Mouse (Mus musculus) liver, postnatal 0 days (tissue): ENCODE results near the gene Tmc1. TPM values are rescaled to one million over a fixed set of nuclear protein-coding genes. Genes with fewer than 3 reads are reported as not detected.

Experiments used
- ATAC-seq: fragments of 200-750 bp; cut with Nextera tagmentation; 2 replicates; pipeline ENCODE4 v1.8.0; 2017; ENCODE audit warnings: mild to moderate bottlenecking, moderate library complexity
- DNase-seq: peaks from one replicate; pipeline ENCODE4 v3.0.0-alpha.2; 2016
- H3K27ac ChIP-seq: fragments of 300-500 bp; sonication (generic); 2 replicates; pipeline ENCODE4 v1.5.1; 2014; ENCODE audit warnings: antibody characterized with exemption, moderate library complexity, mild to moderate bottlenecking, low read depth
- H3K27me3 ChIP-seq: fragments of 300-500 bp; sonication (generic); 2 replicates; pipeline ENCODE4 v1.6.1; 2014; ENCODE audit warnings: low read length, control low read depth, mixed read lengths; ENCODE audit not compliant: insufficient read depth
- H3K36me3 ChIP-seq: fragments of 300-500 bp; sonication (generic); replicated peaks from 2 replicates; pipeline ENCODE4 v1.6.1; 2014; ENCODE audit warnings: mild to moderate bottlenecking, control low read depth, low read length, moderate library complexity, mixed read lengths; ENCODE audit not compliant: insufficient read depth
- H3K4me1 ChIP-seq: fragments of 300-500 bp; sonication (generic); 2 replicates; pipeline ENCODE4 v1.6.1; 2014; ENCODE audit warnings: antibody characterized with exemption, mild to moderate bottlenecking, control low read depth; ENCODE audit not compliant: insufficient read depth
- H3K4me2 ChIP-seq: fragments of 300-500 bp; sonication (generic); 2 replicates; pipeline ENCODE4 v1.6.1; 2014; ENCODE audit warnings: low read depth, mild to moderate bottlenecking, low read length, moderate library complexity, mixed read lengths
- H3K4me3 ChIP-seq: fragments of 300-500 bp; sonication (generic); 2 replicates; pipeline ENCODE4 v1.5.1; 2014; ENCODE audit warnings: low read depth, low read length
- H3K9ac ChIP-seq: fragments of 300-500 bp; sonication (generic); replicated peaks from 2 replicates; pipeline ENCODE4 v1.6.1; 2014; ENCODE audit warnings: mild to moderate bottlenecking, moderate library complexity
- H3K9me3 ChIP-seq: fragments of 300-500 bp; sonication (generic); 2 replicates; pipeline ENCODE4 v1.6.1; 2016; ENCODE audit warnings: mild to moderate bottlenecking, control low read depth, low read length, mixed read lengths
- CTCF ChIP-seq: sonication (generic); IDR thresholded peaks from 2 replicates; pipeline ENCODE4 v1.5.1; 2016; ENCODE audit warnings: antibody characterized with exemption, low read depth
- EP300 ChIP-seq: IDR thresholded peaks from 2 replicates; pipeline ENCODE4 v1.6.1; 2016; ENCODE audit warnings: antibody characterized with exemption, low read depth, mild to moderate bottlenecking
- WGBS: fragments of 180-500 bp; shearing (Covaris S2); extraction: QIAGEN DNeasy Blood & Tissue Kit; methylation state at CpG from one replicate; pipeline ENCODE4 v1.1.7; 2014; ENCODE audit not compliant: insufficient replicate concordance; 5-methylcytosine and 5-hydroxymethylcytosine counted together
- polyA plus RNA-seq: library from polyadenylated mRNA; unstranded; fragments of >200 nt; fragmentation: Nextera tagmentation; extraction: Ambion mirVana; gene quantifications from 2 replicates; pipeline ENCODE4 v1.2.1, GENCODE M21; 2015

Tmc1 gene
- polyA plus RNA-seq, 1 experiment from 2014 or later, result not detected

- ATAC-seq, result no peak
- Histone ChIP-seq H3K9ac (no peak overlapping the region), H3K4me3 (no peak overlapping the region), H3K27me3 (no peaks in the 10 kb centered on the region), H3K4me1 (no peaks in the 10 kb centered on the region), H3K27ac (no peak overlapping the region), H3K4me2 (no peak overlapping the region), H3K9me3 (no peaks in the 10 kb centered on the region), H3K36me3 (no peaks in the 10 kb centered on the region)
- 43% methylated on average over 4 of the region's 4 CpGs for WGBS
- no peak for DNase-seq
- TF ChIP-seq CTCF (no peak), EP300 (no peak)
Measured at GRCm38 (mm10) chr19:20875881-20876280, 78.1 kb downstream of the Tmc1 start.

GRCm38 (mm10) chr19:20861779-20862178 lies 92.2 kb downstream of the Tmc1 start:
- Histone ChIP-seq H3K27me3 (no peaks in the 10 kb centered on the region), H3K9ac (no peak overlapping the region), H3K27ac (no peak overlapping the region), H3K4me3 (no peak overlapping the region), H3K4me1 (no peaks in the 10 kb centered on the region), H3K9me3 (no peaks in the 10 kb centered on the region), H3K4me2 (no peak overlapping the region), H3K36me3 (no peaks in the 10 kb centered on the region)
- TF ChIP-seq EP300 (no peak), CTCF (no peak)
- DNase-seq (no peak), ATAC-seq (no peak)
- 76% methylated on average over 4 of the region's 4 CpGs for WGBS

- no peak overlapping the region for H3K9ac ChIP-seq
- H3K36me3 ChIP-seq, result no peaks in the 10 kb centered on the region
- no peak overlapping the region for H3K4me2 ChIP-seq
- no peaks in the 10 kb centered on the region for H3K9me3 ChIP-seq
- TF ChIP-seq CTCF (no peak), EP300 (no peak)
- 76% methylated on average over 1 of the region's 1 CpGs for WGBS
- ATAC-seq (no peak), DNase-seq (no peak)
- no peak overlapping the region for H3K4me3 ChIP-seq
- H3K27me3 ChIP-seq, result no peaks in the 10 kb centered on the region
- H3K4me1 ChIP-seq, result no peaks in the 10 kb centered on the region
- no peak overlapping the region for H3K27ac ChIP-seq
Measured at GRCm38 (mm10) chr19:20860270-20860669, 93.7 kb downstream of the Tmc1 start.

- H3K36me3 ChIP-seq, result no peaks in the 10 kb centered on the region
- H3K4me2 ChIP-seq, result no peak overlapping the region
- H3K9ac ChIP-seq, result no peak overlapping the region
- no peak overlapping the region for H3K27ac ChIP-seq
- ATAC-seq (no peak), DNase-seq (no peak)
- H3K4me3 ChIP-seq, result no peak overlapping the region
- no peaks in the 10 kb centered on the region for H3K9me3 ChIP-seq
- no peaks in the 10 kb centered on the region for H3K27me3 ChIP-seq
- H3K4me1 ChIP-seq, result no peaks in the 10 kb centered on the region
- TF ChIP-seq CTCF (no peak), EP300 (no peak)
Measured at GRCm38 (mm10) chr19:20857819-20858218, 96.2 kb downstream of the Tmc1 start.

GRCm38 (mm10) chr19:20848906-20849305 lies 105.1 kb downstream of the Tmc1 start:
- no peak overlapping the region for H3K27ac ChIP-seq
- no peak overlapping the region for H3K9ac ChIP-seq
- ATAC-seq (no peak), DNase-seq (no peak)
- no peaks in the 10 kb centered on the region for H3K27me3 ChIP-seq
- no peak overlapping the region for H3K4me2 ChIP-seq
- no peaks in the 10 kb centered on the region for H3K9me3 ChIP-seq
- no peaks in the 10 kb centered on the region for H3K36me3 ChIP-seq
- no peak for TF ChIP-seq EP300
- TF ChIP-seq CTCF, result peak; percentile 12; the same call in 1 of the 2 replicates
- 50% methylated on average over 5 of the region's 5 CpGs for WGBS
- H3K4me1 ChIP-seq, result no peaks in the 10 kb centered on the region
- H3K4me3 ChIP-seq, result no peak overlapping the region

GRCm38 (mm10) chr19:20847476-20848073 lies 106.4 kb downstream of the Tmc1 start:
- Histone ChIP-seq H3K9ac (no peak overlapping the region), H3K9me3 (no peaks in the 10 kb centered on the region), H3K4me2 (no peak overlapping the region), H3K4me3 (no peak overlapping the region), H3K27me3 (no peaks in the 10 kb centered on the region), H3K27ac (no peak overlapping the region), H3K4me1 (no peaks in the 10 kb centered on the region), H3K36me3 (no peaks in the 10 kb centered on the region)
- 57% methylated on average over 3 of the region's 3 CpGs for WGBS
- ATAC-seq (no peak), DNase-seq (no peak)
- TF ChIP-seq EP300 (no peak), CTCF (no peak)

- H3K9me3 ChIP-seq, result no peaks in the 10 kb centered on the region
- no peak for ATAC-seq
- H3K9ac ChIP-seq, result no peak overlapping the region
- no peaks in the 10 kb centered on the region for H3K36me3 ChIP-seq
- H3K4me1 ChIP-seq, result no peaks in the 10 kb centered on the region
- no peak overlapping the region for H3K27ac ChIP-seq
- no peak for DNase-seq
- 63% methylated on average over 2 of the region's 2 CpGs for WGBS
- H3K4me2 ChIP-seq, result no peak overlapping the region
- H3K27me3 ChIP-seq, result no peaks in the 10 kb centered on the region
- no peak overlapping the region for H3K4me3 ChIP-seq
- no peak for TF ChIP-seq EP300
- TF ChIP-seq CTCF, result no peak
Measured at GRCm38 (mm10) chr19:20837422-20837821, 116.6 kb downstream of the Tmc1 start.
